Mouse (Mus musculus) liver, embryonic 16.5 days (tissue): ENCODE data around the gene Slc38a9. TPM values are rescaled to one million over a fixed set of nuclear protein-coding genes. Genes with fewer than 3 reads are reported as not detected.

Source experiments
- ATAC-seq: fragments of 200-750 bp; cut with Nextera tagmentation; 2 replicates; pipeline ENCODE4 v1.8.0; 2017; ENCODE audit warnings: low read depth, mild to moderate bottlenecking, moderate number of reproducible peaks, moderate library complexity
- H3K27ac ChIP-seq: fragments of 300-500 bp; sonication (generic); 2 replicates; pipeline ENCODE4 v1.5.1; 2014; ENCODE audit warnings: mild to moderate bottlenecking, low read length
- H3K27me3 ChIP-seq: fragments of 300-500 bp; sonication (generic); 2 replicates; pipeline ENCODE4 v1.6.1; 2014; ENCODE audit warnings: low read depth, low read length, mixed read lengths; ENCODE audit not compliant: control insufficient read depth, insufficient read depth
- H3K36me3 ChIP-seq: fragments of 300-500 bp; sonication (generic); 2 replicates; pipeline ENCODE4 v1.6.1; 2014; ENCODE audit warnings: mild to moderate bottlenecking; ENCODE audit not compliant: control insufficient read depth, insufficient read depth
- H3K4me1 ChIP-seq: fragments of 300-500 bp; sonication (generic); 2 replicates; pipeline ENCODE4 v1.6.1; 2014; ENCODE audit warnings: low read depth, low read length, mixed read lengths; ENCODE audit not compliant: control insufficient read depth
- H3K4me2 ChIP-seq: fragments of 300-500 bp; sonication (generic); 2 replicates; pipeline ENCODE4 v1.6.1; 2014; ENCODE audit warnings: low read depth, low read length, mixed read lengths
- H3K4me3 ChIP-seq: fragments of 300-500 bp; sonication (generic); 2 replicates; pipeline ENCODE4 v1.5.1; 2014; ENCODE audit warnings: low read depth, mild to moderate bottlenecking, low read length
- H3K9ac ChIP-seq: fragments of 300-500 bp; sonication (generic); 2 replicates; pipeline ENCODE4 v1.6.1; 2014; ENCODE audit warnings: low read depth, low read length
- H3K9me3 ChIP-seq: fragments of 300-500 bp; sonication (generic); replicated peaks from 2 replicates; pipeline ENCODE4 v1.6.1; 2016; ENCODE audit warnings: low read length; ENCODE audit not compliant: control insufficient read depth
- WGBS: fragments of 180-500 bp; shearing (Covaris S2); extraction: QIAGEN DNeasy Blood & Tissue Kit; methylation state at CpG from one replicate; pipeline ENCODE4 v1.1.7; 2014; ENCODE audit not compliant: insufficient replicate concordance; 5-methylcytosine and 5-hydroxymethylcytosine counted together
- polyA plus RNA-seq: library from polyadenylated mRNA; unstranded; fragments of >200 nt; fragmentation: Nextera tagmentation; extraction: Ambion mirVana; gene quantifications from 2 replicates; pipeline ENCODE4 v1.2.1, GENCODE M21; 2015

Slc38a9 gene
- 14.6 and 16.5 TPM in 2 replicates for polyA plus RNA-seq

DNA sequence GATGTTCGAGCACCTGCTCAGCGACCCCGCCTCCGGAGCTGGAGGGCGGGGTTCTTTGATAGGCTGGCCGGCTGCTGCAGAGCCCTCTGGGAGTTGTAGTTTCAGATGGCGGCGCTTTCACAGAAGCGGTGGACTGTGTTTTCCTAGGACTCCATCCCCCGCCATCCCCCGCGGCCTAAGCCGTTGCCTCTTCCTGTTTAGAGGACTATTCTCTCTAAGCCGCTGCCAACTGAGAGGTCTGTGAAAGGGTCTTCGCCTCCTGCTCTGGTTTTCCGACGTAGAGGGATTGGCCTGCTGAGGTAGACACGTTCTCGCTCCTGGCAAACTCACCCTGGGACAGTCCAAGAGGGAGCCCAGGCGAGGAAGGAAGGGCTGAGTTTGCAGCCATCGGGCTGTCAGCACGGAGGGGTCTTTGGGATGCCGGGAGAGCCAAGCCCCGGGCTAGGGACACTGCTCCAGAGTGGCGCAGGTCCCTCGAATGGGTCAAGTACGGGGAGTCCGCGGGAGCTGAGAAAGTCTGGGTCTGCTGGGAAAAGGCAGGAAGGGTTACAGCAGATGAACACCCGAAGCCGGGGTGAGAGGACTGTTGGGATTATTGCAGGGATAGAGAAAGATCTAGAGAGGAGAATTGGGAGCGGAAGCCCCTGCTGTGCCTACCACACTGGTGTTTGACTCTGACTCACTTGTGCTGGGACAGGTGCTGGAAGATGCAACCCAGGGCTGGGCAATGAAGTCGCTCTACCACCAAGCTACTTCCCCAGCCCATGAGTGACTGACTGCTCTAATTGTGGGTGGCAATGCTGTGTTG, at the start of gene Slc38a9:
TSS of gene Slc38a9 (plus strand) at position 178 of the 808 bp plus-strand sequence.
- ATAC-seq = peak; percentile 99
- 1% methylated on average over 33 of the region's 33 CpGs for WGBS
- H3K36me3 ChIP-seq = no peaks in the 10 kb centered on the region
- H3K4me3 ChIP-seq = peak within 1 kb of the TSS; percentile 90
- no peaks in the 10 kb centered on the region for H3K9me3 ChIP-seq
- H3K9ac ChIP-seq = peak within 1 kb of the TSS; percentile 93
- peaks cover 5% of the 10 kb centered on the region for H3K4me1 ChIP-seq
- peak within 1 kb of the TSS; percentile 81 for H3K27ac ChIP-seq
- peak within 1 kb of the TSS; percentile 90 for H3K4me2 ChIP-seq
- no peaks in the 10 kb centered on the region for H3K27me3 ChIP-seq

DNA sequence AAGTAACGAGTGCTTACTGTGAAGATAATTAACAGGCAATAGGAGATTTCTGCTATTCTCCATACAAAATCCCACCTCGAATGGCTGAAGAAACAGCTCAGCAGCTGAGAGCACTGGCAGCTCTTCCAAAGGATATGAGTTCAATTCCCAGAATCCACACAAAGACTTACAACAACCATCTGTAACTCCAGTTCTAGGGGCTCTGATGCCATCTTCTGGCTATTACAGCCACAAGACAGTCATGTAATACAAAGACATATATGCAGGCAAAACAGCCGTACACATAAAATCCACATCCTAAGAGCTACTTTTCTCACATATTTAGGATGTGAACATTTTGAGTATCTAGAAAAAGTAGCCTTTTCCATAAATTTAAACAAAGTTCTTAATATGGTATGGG, 39.0 kb upstream of the Slc38a9 start:
- ATAC-seq = no peak
- no peaks in the 10 kb centered on the region for H3K9me3 ChIP-seq
- H3K36me3 ChIP-seq = no peaks in the 10 kb centered on the region
- no peak overlapping the region for H3K4me2 ChIP-seq
- no peaks in the 10 kb centered on the region for H3K27me3 ChIP-seq
- no peak overlapping the region for H3K9ac ChIP-seq
- no peaks in the 10 kb centered on the region for H3K4me1 ChIP-seq
- H3K4me3 ChIP-seq = no peak overlapping the region
- no peak overlapping the region for H3K27ac ChIP-seq
- 59% methylated on average over 3 of the region's 3 CpGs for WGBS

DNA sequence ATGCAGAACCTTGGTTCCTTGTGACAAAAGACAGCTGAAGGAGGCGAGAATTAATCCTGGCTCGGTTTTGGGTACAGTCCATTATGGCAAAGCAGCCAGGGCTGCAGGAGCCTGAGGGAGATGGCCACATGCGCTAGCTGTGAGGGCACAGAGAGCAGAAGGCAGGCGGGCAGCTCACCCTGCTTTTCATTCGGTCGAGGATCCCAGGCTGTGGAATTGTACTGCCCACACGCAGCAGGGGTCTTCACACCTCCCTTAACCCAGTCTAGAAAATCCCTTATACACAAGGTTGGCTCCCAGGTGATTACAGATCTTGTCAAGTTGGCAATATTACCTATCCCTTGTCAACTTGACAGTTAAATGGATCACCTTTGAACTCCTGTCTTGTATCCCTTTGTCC, 36.9 kb upstream of the Slc38a9 start:
- no peak overlapping the region for H3K9ac ChIP-seq
- no peaks in the 10 kb centered on the region for H3K9me3 ChIP-seq
- no peak overlapping the region for H3K4me3 ChIP-seq
- H3K4me1 ChIP-seq = no peaks in the 10 kb centered on the region
- ATAC-seq = no peak
- no peak overlapping the region for H3K4me2 ChIP-seq
- H3K27ac ChIP-seq = no peak overlapping the region
- WGBS = 67% methylated on average over 7 of the region's 7 CpGs
- H3K27me3 ChIP-seq = no peaks in the 10 kb centered on the region
- H3K36me3 ChIP-seq = no peaks in the 10 kb centered on the region

DNA sequence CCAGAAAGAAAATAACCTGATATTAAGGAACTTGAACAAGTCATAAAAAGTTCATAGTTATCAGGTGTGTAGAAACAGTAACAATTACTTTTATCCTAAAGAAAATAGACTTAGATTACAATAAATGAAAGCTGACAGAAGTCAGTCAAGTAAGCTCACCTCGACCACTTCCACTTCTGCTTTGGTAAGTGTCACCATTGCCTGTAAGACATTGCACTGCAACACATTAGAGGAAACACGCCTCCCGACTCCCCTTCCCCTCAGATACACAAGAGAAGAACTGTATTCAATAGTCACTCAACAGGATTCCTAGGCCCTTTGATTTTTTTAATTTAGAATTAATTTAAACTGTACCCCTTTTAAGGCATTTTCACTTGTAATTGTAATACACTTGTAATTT, 35.9 kb upstream of the Slc38a9 start:
- no peak overlapping the region for H3K4me2 ChIP-seq
- 31% methylated on average over 3 of the region's 3 CpGs for WGBS
- no peak overlapping the region for H3K9ac ChIP-seq
- ATAC-seq = no peak
- H3K27ac ChIP-seq = no peak overlapping the region
- no peaks in the 10 kb centered on the region for H3K27me3 ChIP-seq
- no peaks in the 10 kb centered on the region for H3K36me3 ChIP-seq
- no peaks in the 10 kb centered on the region for H3K4me1 ChIP-seq
- no peaks in the 10 kb centered on the region for H3K9me3 ChIP-seq
- no peak overlapping the region for H3K4me3 ChIP-seq

DNA sequence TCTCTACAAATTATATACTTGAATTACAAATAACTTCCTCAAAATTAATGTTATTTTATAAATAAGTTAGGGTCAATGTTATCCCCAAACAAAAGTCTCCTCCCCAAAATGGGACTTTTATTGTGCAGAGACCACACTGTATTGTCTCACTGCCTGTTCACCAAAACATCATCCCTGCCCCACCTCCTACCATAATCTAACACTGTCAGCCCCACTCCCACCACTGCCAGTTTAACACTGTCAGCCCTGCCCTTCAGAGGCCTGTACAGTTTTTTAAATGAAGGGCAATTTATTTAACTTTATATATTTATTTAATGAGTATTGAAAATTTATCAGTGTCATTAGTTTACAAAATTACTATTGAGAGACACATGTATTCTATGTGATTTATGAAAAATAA, 35.0 kb upstream of the Slc38a9 start:
- no peak overlapping the region for H3K4me3 ChIP-seq
- no peaks in the 10 kb centered on the region for H3K36me3 ChIP-seq
- no peaks in the 10 kb centered on the region for H3K9me3 ChIP-seq
- no peaks in the 10 kb centered on the region for H3K4me1 ChIP-seq
- no peak overlapping the region for H3K4me2 ChIP-seq
- H3K27me3 ChIP-seq = no peaks in the 10 kb centered on the region
- no peak overlapping the region for H3K9ac ChIP-seq
- no peak for ATAC-seq
- no peak overlapping the region for H3K27ac ChIP-seq

DNA sequence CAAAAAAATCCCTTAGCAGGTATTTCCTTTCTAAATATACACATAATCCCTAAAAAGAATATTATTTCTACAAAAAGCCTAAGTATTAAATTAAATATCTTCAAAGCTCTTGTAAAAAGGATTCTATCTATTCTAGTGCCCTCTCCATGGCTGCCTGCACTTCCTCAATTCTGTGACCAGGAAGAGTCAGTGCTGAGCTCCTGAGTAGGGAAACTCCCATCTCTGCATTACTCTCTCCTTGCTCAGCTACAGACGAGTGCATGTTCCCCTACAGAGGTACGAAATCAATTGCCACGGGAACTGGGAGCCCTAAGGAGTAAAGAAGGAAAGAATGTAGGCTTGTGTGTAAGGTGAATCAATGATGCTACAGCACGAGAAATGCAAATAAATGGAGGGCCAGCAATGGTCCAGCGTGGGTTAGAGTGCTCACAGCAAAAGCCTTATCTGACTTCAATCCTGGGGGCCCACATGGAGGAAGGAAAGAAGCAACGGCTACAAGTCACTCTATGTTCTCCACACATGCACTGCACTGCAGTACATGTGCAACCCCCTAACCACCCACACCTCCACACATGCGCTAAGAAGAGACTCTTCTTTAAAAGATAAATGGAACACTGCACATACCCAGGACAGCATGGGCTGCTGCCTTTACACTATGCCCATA, 25.2 kb upstream of the Slc38a9 start:
- WGBS = 25% methylated on average over 7 of the region's 7 CpGs

DNA sequence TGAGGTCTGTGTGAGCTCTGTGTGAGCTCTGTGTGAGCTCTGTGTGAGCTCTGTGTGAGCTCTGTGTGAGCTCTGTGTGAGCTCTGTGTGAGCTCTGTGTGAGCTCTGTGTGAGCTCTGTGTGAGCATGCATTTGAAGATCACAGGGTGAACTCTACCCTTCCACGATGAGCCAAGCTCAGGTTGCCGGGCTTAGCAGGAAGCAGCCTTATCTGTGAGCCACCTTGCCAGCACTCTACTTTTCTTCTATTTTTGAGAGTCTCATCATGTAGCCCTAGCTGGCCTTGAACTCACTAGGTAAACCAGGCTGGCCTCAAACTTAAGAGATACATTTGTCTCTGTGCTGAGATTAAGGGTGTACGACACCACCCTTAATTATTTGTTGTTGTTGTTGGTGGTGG, 24.1 kb upstream of the Slc38a9 start:
- no peak overlapping the region for H3K4me2 ChIP-seq
- H3K36me3 ChIP-seq = no peaks in the 10 kb centered on the region
- H3K27me3 ChIP-seq = no peaks in the 10 kb centered on the region
- H3K27ac ChIP-seq = no peak overlapping the region
- no peak overlapping the region for H3K4me3 ChIP-seq
- H3K9me3 ChIP-seq = no peaks in the 10 kb centered on the region
- H3K4me1 ChIP-seq = peaks cover 14% of the 10 kb centered on the region
- 29% methylated on average over 3 of the region's 3 CpGs for WGBS
- no peak overlapping the region for H3K9ac ChIP-seq
- peak; percentile 60 for ATAC-seq

More for the DNA sequence above, 25.2 kb upstream of the Slc38a9 start:
- no peaks in the 10 kb centered on the region for H3K27me3 ChIP-seq
- H3K27ac ChIP-seq = no peak overlapping the region
- H3K9ac ChIP-seq = no peak overlapping the region
- ATAC-seq = no peak; the same call in 1 of the 2 replicates
- no peaks in the 10 kb centered on the region for H3K9me3 ChIP-seq
- H3K4me3 ChIP-seq = no peak overlapping the region
- peaks cover 14% of the 10 kb centered on the region for H3K4me1 ChIP-seq
- H3K4me2 ChIP-seq = peak overlapping the region; percentile 28
- H3K36me3 ChIP-seq = no peaks in the 10 kb centered on the region

DNA sequence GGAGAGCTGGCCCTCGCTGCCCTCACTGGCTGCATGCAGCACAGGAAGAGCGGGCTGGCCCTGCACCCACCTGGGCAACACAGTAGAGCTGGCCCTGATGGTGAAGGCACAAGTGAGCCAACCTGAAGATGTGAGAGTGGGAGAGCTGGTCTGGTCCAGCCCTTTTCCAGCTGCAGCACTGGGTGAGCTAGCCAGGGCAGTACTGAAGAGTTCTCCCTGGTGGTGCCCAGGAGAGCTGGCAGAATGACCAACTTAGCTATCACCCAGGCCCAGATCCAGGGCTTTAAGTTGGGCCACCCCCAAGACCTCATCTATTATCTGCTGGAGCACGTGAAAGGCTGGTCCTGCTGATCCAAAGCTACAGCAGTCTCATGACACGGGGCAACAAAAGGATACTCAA, 21.4 kb upstream of the Slc38a9 start:
- Histone ChIP-seq H3K36me3 (no peaks in the 10 kb centered on the region), H3K4me3 (no peak overlapping the region), H3K9ac (no peak overlapping the region), H3K4me1 (peaks cover 14% of the 10 kb centered on the region), H3K27me3 (no peaks in the 10 kb centered on the region), H3K27ac (no peak overlapping the region), H3K9me3 (no peaks in the 10 kb centered on the region), H3K4me2 (no peak overlapping the region)
- 46% methylated on average over 4 of the region's 4 CpGs for WGBS
- peak; percentile 33; the same call in 1 of the 2 replicates for ATAC-seq

DNA sequence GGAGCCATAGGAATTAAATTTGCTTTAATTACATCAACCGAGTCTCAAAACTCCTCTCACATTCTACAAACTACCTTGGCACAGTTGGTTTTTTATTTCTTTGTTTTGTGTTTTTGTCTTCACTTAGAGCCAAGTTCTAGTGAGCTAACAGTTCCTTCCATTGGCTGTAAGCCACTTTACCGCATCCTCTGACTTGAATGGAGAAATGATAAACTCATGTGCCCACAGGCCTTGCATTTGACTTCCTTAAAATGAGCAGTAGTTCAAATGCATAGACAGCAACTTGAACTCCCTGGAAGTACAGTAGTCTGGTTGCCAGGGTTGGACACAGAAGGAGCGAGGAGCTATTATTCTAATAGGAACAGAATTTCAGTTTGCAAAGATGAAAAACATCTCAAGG, 17.7 kb upstream of the Slc38a9 start:
- ATAC-seq = no peak
- no peak overlapping the region for H3K4me2 ChIP-seq
- H3K27me3 ChIP-seq = no peaks in the 10 kb centered on the region
- WGBS = 71% methylated on average over 3 of the region's 3 CpGs
- no peak overlapping the region for H3K27ac ChIP-seq
- H3K9me3 ChIP-seq = no peaks in the 10 kb centered on the region
- no peak overlapping the region for H3K4me3 ChIP-seq
- H3K36me3 ChIP-seq = no peaks in the 10 kb centered on the region
- peaks cover 15% of the 10 kb centered on the region for H3K4me1 ChIP-seq
- no peak overlapping the region for H3K9ac ChIP-seq
